Mouse (Mus musculus) heart, embryonic 13.5 days (tissue): Measurements from ENCODE around the gene Ccna1. TPM values are rescaled to one million over a fixed set of nuclear protein-coding genes. Genes with fewer than 3 reads are reported as not detected.

Experiments used
- ATAC-seq: fragments of 200-750 bp; cut with Nextera tagmentation; 2 replicates; pipeline ENCODE4 v1.8.0; 2017; ENCODE audit warnings: moderate TSS enrichment; ENCODE audit not compliant: insufficient number of reproducible peaks, low FRiP score, low TSS enrichment; ENCODE audit errors: extremely low read depth
- H3K27ac ChIP-seq: fragments of 300-500 bp; sonication (generic); replicated peaks from 2 replicates; pipeline ENCODE4 v1.5.1; 2015; ENCODE audit warnings: moderate library complexity, mild to moderate bottlenecking, inconsistent platforms
- H3K27me3 ChIP-seq: fragments of 300-500 bp; sonication (generic); replicated peaks from 2 replicates; pipeline ENCODE4 v1.6.1; 2015; ENCODE audit warnings: mild to moderate bottlenecking, inconsistent platforms
- H3K36me3 ChIP-seq: fragments of 300-500 bp; sonication (generic); 2 replicates; pipeline ENCODE4 v1.6.1; 2015; ENCODE audit warnings: mild to moderate bottlenecking, inconsistent platforms
- H3K4me1 ChIP-seq: fragments of 300-500 bp; sonication (generic); 2 replicates; pipeline ENCODE4 v1.6.1; 2015; ENCODE audit warnings: inconsistent platforms
- H3K4me2 ChIP-seq: fragments of 300-500 bp; sonication (generic); 2 replicates; pipeline ENCODE4 v1.6.1; 2015; ENCODE audit warnings: inconsistent platforms, mild to moderate bottlenecking, moderate library complexity
- H3K4me3 ChIP-seq: fragments of 300-500 bp; sonication (generic); 2 replicates; pipeline ENCODE4 v1.5.1; 2015; ENCODE audit warnings: moderate library complexity, mild to moderate bottlenecking, inconsistent platforms
- H3K9ac ChIP-seq: fragments of 300-500 bp; sonication (generic); 2 replicates; pipeline ENCODE4 v1.6.1; 2015; ENCODE audit warnings: inconsistent platforms, mild to moderate bottlenecking, moderate library complexity
- H3K9me3 ChIP-seq: fragments of 300-500 bp; sonication (generic); 2 replicates; pipeline ENCODE4 v1.6.1; 2016; ENCODE audit warnings: inconsistent platforms
- WGBS: fragments of 180-500 bp; shearing (Covaris S2); methylation state at CpG from one replicate; pipeline ENCODE4 v1.1.7; 2015; ENCODE audit warnings: mixed read lengths; 5-methylcytosine and 5-hydroxymethylcytosine counted together
- polyA plus RNA-seq: library from polyadenylated mRNA; unstranded; fragments of >200 nt; fragmentation: Nextera tagmentation; extraction: Ambion mirVana; gene quantifications from 2 replicates; pipeline ENCODE4 v1.2.1, GENCODE M21; 2015

The Ccna1 gene
- polyA plus RNA-seq, 1 experiment from 2014 or later = 0.96 TPM

DNA sequence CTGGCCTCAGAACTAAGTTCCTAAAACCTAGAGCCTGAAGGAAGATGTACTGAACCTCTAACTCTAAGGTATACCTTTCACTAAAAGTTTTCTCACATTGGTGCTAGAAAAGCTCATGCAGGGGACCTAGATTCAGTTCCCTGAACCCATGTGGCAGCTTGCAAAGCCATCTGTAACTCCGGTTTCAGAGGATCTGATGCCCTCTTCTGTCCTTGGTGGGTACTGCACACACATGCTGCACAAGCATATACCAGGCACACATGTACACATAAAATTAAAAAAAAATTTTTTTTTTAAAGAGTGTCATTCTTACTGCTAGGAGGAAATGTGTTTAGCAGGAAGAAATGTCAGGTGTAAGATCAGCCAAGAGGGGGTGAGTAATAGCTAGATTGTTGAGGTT is 33.1 kb downstream of the Ccna1 start:
- ATAC-seq = no peak
- 79% methylated on average over 1 of the region's 1 CpGs for WGBS
- H3K9ac ChIP-seq = no peak overlapping the region

DNA sequence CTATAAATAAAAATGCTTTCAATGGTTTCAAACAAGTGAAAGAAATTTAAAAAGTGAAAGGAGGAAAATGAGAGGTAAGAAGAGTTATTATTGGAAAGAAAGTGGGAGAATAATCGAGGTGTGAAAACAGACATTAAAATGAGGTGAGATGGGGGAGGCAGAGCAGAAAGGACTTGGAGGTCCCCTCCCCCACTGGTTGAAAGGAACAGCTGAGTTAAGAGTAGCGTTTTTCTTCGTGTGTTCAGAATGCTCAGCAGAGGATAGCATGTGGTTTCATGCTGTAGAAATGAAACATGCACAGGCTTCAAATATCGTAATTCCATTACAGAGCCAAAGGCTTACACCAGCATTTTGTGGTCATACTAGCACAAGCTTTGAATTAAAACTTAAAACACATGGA is 42.8 kb downstream of the Ccna1 start:
- WGBS = 56% methylated on average over 4 of the region's 4 CpGs
- H3K4me1 ChIP-seq = no peaks in the 10 kb centered on the region
- no peak overlapping the region for H3K27ac ChIP-seq
- H3K4me3 ChIP-seq = no peak overlapping the region
- no peak overlapping the region for H3K9ac ChIP-seq
- peaks cover 6% of the 10 kb centered on the region for H3K27me3 ChIP-seq
- no peak overlapping the region for H3K4me2 ChIP-seq
- no peaks in the 10 kb centered on the region for H3K9me3 ChIP-seq
- no peaks in the 10 kb centered on the region for H3K36me3 ChIP-seq
- ATAC-seq = no peak

More for the DNA sequence above, 33.1 kb downstream of the Ccna1 start:
- H3K27ac ChIP-seq = no peak overlapping the region
- no peaks in the 10 kb centered on the region for H3K36me3 ChIP-seq
- 0 out of 2 replicates have a peak, but pooled peaks cover 2% of the 10 kb centered on the region for H3K4me1 ChIP-seq
- H3K4me3 ChIP-seq = no peak overlapping the region
- H3K9me3 ChIP-seq = peaks cover 4% of the 10 kb centered on the region; the same call in 1 of the 2 replicates
- H3K4me2 ChIP-seq = no peak overlapping the region
- no peaks in the 10 kb centered on the region for H3K27me3 ChIP-seq

DNA sequence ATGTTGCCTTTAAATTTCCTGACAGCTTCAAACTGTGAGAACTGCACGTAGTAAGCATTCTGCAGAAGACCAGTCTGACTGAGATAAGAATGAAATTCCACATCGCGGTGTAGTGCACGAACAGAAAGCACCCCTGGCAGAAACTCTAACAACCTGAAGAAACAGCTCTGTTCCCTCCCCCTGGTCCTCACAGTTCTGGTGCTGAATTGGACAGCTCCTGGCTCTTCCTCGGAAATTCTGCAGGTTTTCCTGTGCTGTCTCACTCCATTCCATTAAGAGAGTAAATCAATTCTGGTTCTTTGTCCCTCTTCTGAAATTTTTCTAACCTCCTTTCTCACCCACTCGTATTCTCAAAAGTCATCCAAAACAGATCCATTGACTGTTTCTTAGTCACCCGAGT is 43.6 kb downstream of the Ccna1 start:
- Histone ChIP-seq H3K9ac (no peak overlapping the region), H3K27me3 (peaks cover 6% of the 10 kb centered on the region), H3K9me3 (no peaks in the 10 kb centered on the region), H3K4me3 (no peak overlapping the region), H3K4me2 (no peak overlapping the region), H3K27ac (no peak overlapping the region), H3K36me3 (no peaks in the 10 kb centered on the region), H3K4me1 (no peaks in the 10 kb centered on the region)
- 15% methylated on average over 7 of the region's 7 CpGs for WGBS
- ATAC-seq = no peak

DNA sequence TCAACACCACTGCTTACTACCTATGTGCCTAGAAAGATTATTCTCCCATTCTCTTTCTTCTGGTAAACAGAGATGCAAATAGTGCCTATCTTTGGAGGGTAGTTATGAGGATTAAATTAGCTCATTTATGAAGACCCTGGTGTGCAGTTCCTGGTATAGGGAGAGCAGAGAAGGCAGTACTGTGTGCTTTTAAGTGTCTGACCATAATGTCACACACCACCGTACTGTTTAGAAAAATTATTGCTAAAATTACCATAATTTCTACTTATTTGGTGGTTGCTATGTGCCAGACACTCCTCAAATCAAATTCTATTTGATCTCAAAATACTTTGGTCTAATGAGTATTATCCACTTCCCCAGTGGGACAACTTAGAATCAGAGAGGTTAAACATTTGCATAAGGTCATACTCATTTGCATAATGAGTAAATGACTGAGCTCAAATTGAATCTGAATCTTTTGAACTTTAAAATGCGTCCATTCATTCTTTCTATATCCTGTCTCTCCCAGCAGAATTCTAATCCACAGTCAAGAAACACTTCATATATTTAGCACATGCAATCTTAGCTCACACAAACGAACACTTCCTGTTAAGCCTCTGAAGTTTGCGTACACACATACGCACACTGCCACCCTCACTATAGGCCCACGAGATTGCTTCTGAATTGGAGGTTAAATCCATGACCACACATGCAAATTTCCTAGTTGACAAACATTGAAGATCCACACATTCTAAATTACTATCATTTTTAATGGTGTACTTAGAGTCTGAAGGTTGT is 46.1 kb downstream of the Ccna1 start:
- H3K4me3 ChIP-seq = no peak overlapping the region
- H3K27me3 ChIP-seq = peaks cover 6% of the 10 kb centered on the region
- WGBS = 67% methylated on average over 6 of the region's 6 CpGs
- no peak for ATAC-seq
- no peaks in the 10 kb centered on the region for H3K9me3 ChIP-seq
- H3K4me2 ChIP-seq = no peak overlapping the region
- H3K27ac ChIP-seq = no peak overlapping the region
- no peaks in the 10 kb centered on the region for H3K4me1 ChIP-seq
- H3K9ac ChIP-seq = no peak overlapping the region
- H3K36me3 ChIP-seq = no peaks in the 10 kb centered on the region

DNA sequence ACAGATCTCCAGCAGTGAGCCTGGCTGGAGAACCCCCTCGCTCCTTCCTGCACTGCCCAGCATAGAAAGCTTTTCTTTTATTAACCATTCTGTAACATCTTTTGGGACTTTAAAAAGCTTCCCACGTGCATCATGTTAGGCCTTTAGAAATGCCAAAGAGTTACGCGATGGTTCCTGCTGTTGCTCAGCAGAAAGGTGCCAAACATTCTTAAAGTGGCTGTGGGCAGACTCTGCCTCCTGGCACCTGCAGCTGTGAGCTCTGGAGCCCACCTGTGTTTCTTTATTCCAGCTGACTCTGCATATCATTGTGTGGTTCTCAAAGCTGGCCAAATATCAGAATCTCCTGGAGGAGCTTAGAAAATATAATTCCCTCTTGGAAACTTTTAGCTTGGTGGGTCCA is 51.3 kb downstream of the Ccna1 start:
- Histone ChIP-seq H3K36me3 (no peaks in the 10 kb centered on the region), H3K4me2 (no peak overlapping the region), H3K27ac (no peak overlapping the region), H3K4me3 (no peak overlapping the region), H3K4me1 (no peaks in the 10 kb centered on the region), H3K9ac (no peak overlapping the region), H3K9me3 (no peaks in the 10 kb centered on the region), H3K27me3 (no peaks in the 10 kb centered on the region)
- ATAC-seq = no peak
- 56% methylated on average over 4 of the region's 4 CpGs for WGBS

DNA sequence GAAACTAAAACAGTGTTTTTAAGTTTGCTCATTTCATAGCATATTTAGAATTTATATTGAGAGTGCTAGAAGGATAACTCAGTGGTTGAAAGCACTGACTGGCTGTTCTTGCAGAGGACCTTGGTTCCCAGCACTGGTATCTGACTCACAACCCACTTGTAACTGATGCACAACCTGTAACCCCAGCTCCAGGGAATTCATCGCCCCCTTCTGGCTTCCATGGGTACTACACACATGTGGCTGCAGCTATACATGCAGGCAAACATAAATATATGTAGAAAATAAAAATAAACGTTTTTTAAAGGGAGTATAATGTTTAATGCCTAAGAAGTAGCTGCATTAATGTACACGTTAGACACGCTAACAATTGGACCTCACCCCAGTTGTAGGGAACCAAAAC is 53.6 kb downstream of the Ccna1 start:
- Histone ChIP-seq H3K9ac (no peak overlapping the region), H3K4me1 (no peaks in the 10 kb centered on the region), H3K4me3 (no peak overlapping the region), H3K9me3 (no peaks in the 10 kb centered on the region), H3K36me3 (no peaks in the 10 kb centered on the region), H3K27me3 (no peaks in the 10 kb centered on the region), H3K27ac (no peak overlapping the region), H3K4me2 (no peak overlapping the region)
- ATAC-seq = no peak
- 58% methylated on average over 4 of the region's 4 CpGs for WGBS

Other genes with a start within 250 kb of the Ccna1 start
- gene Rfxap, start 247.7 kb downstream of the Ccna1 start, polyA plus RNA-seq = 22.6 and 26.0 TPM in 2 replicates
- 0.12 and 0.15 TPM in 2 replicates for gene Sertm1, start 139.6 kb downstream of the Ccna1 start, polyA plus RNA-seq
- gene Spg20, start 56.6 kb upstream of the Ccna1 start, polyA plus RNA-seq = 35.2 and 35.8 TPM in 2 replicates
- gene Ccdc169, start 81.8 kb upstream of the Ccna1 start, polyA plus RNA-seq = 0.07 TPM in 1 of 2 replicates, not detected in the other
- not detected in 2 replicates for gene Sohlh2, start 126.5 kb upstream of the Ccna1 start, polyA plus RNA-seq
- 7.6 and 8.2 TPM in 2 replicates for gene Dclk1, start 186.9 kb upstream of the Ccna1 start, polyA plus RNA-seq